Mouse (Mus musculus) kidney, adult 2 months (tissue): ENCODE results near the gene Hoxd8. TPM values are rescaled to one million over a fixed set of nuclear protein-coding genes. Genes with fewer than 3 reads are reported as not detected.

Source experiments
- DNase-seq: peaks from one replicate; pipeline ENCODE4 v3.0.0; 2021
- H3K27ac ChIP-seq: fragments of 200-500 bp; 2 replicates; pipeline ENCODE4 v1.5.1; 2012; ENCODE audit warnings: low read depth, low read length, control low read depth, inconsistent platforms; ENCODE audit not compliant: insufficient read depth
- H3K27me3 ChIP-seq: fragments of 200-500 bp; replicated peaks from 2 replicates; pipeline ENCODE4 v1.6.1; 2012; ENCODE audit warnings: mild to moderate bottlenecking, moderate library complexity, low read length, inconsistent platforms; ENCODE audit not compliant: control insufficient read depth, insufficient read depth
- H3K36me3 ChIP-seq: fragments of 200-500 bp; 2 replicates; pipeline ENCODE4 v1.6.1; 2012; ENCODE audit warnings: mild to moderate bottlenecking, moderate library complexity, low read length, inconsistent platforms; ENCODE audit not compliant: control insufficient read depth, insufficient read depth
- H3K4me1 ChIP-seq: fragments of 200-500 bp; 2 replicates; pipeline ENCODE4 v1.6.1; 2011; ENCODE audit warnings: low read length; ENCODE audit not compliant: control insufficient read depth, insufficient read depth
- H3K4me3 ChIP-seq: fragments of 200-500 bp; 2 replicates; pipeline ENCODE4 v1.5.1; 2011; ENCODE audit warnings: mild to moderate bottlenecking, low read depth, low read length, control low read depth; ENCODE audit not compliant: insufficient read depth
- CTCF ChIP-seq: fragments of 200-500 bp; conservative IDR thresholded peaks from 2 replicates; pipeline ENCODE4 v1.5.1; 2011; ENCODE audit warnings: low read depth, mild to moderate bottlenecking, control low read depth, low read length, moderate library complexity, mixed read lengths; ENCODE audit not compliant: insufficient read depth, insufficient read length
- POLR2A ChIP-seq: fragments of 200-500 bp; IDR thresholded peaks from one replicate; pipeline ENCODE4 v1.6.1; 2011; ENCODE audit warnings: low read depth, low read length, control low read depth
- WGBS: fragments of 180-500 bp; shearing (Covaris S2); methylation state at CpG from one replicate; pipeline ENCODE4 v1.1.7; 2018; 5-methylcytosine and 5-hydroxymethylcytosine counted together
- polyA plus RNA-seq: library from polyadenylated mRNA; depleted of rRNA; stranded (reverse); fragments of >200 nt; gene quantifications from 2 replicates; pipeline ENCODE4 v1.2.3, GENCODE M21; 2012

Hoxd8 gene
- polyA plus RNA-seq, 1 experiment = 45.8 TPM

DNA sequence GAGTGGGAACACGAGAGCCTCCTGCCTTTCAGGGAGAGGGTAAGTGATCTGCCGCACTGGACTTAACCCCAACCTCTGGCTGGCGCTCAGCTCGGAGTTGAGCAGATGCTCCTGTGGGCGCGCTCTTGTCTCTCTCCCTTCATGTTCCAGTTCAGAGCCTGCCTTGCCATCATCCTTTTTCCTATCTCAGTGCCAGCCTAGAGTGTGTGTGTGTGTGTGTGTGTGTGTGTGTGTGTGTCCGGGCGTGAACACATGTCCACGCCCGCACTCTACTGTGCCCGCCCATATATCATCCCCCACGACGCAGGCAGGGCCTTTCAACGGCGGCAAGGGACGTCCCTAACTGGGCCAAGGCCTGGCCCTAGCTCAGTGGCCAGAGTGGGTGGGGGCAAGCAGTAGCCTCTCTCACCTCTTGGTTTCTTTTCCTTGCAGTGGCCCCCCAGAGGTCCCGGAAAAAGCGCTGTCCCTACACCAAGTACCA lies 20.9 kb upstream of the Hoxd8 start:
- H3K4me1 ChIP-seq = no peaks in the 10 kb centered on the region
- 8% methylated on average over 18 of the region's 18 CpGs for WGBS
- DNase-seq = no peak
- peaks cover 11% of the 10 kb centered on the region for H3K27me3 ChIP-seq
- no peak for TF ChIP-seq CTCF
- no peak for TF ChIP-seq POLR2A
- peak overlapping the region; percentile 46 for H3K4me3 ChIP-seq
- H3K36me3 ChIP-seq = no peaks in the 10 kb centered on the region
- H3K27ac ChIP-seq = no peak overlapping the region

DNA sequence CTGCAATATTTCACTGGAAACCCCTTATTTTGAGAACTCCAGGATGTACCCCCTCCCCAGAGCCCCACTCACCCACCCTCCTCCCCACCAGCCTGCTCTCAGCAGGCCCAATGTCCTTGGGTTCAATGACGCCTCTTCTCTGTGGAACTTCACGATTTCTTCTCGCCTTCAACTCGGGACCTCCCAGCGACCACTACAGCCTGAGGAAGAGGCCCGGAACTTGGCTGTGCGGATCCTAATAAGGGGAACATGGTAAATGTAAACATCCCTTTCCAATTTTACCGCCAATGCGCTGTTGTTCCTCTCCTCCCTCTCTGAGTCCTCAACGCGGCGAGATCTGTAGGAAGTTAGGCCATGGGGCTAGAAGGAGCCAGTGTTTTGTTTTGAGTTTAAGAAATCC lies 20.3 kb upstream of the Hoxd8 start:
- TF ChIP-seq CTCF = no peak
- TF ChIP-seq POLR2A = no peak
- 52% methylated on average over 12 of the region's 12 CpGs for WGBS

DNA sequence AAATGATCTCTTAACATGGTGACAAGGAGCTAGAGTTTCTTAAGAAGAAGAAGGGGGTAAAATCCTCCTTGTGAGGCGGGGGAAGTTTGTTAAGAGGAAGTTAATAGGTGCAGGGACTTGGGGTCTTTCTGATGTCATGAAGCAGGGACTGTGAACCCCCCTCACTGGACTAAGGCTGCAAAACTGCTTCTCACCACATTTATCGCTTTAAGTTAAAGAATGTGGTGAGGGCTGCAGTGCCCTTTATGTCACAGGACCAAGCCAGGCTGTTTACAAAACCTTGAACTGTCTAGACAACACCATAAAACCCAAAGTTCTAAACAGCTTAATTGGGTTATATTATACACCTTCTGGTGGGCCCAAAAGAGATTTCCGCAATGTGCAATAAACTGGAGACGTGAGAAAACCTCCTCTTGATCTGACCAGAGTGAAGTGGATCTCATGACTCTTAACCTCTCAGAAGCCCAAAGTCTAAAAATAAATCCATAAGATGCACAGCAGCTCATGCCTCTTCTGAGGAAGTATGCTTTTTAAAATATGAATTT lies 19.3 kb upstream of the Hoxd8 start:
- TF ChIP-seq POLR2A (no peak), CTCF (no peak)
- H3K4me3 ChIP-seq = no peak overlapping the region
- 55% methylated on average over 4 of the region's 4 CpGs for WGBS
- DNase-seq = no peak
- H3K4me1 ChIP-seq = no peaks in the 10 kb centered on the region
- peaks cover 10% of the 10 kb centered on the region for H3K27me3 ChIP-seq
- H3K27ac ChIP-seq = no peak overlapping the region
- H3K36me3 ChIP-seq = no peaks in the 10 kb centered on the region

More for the DNA sequence above, 20.3 kb upstream of the Hoxd8 start:
- no peak for DNase-seq
- no peak overlapping the region for H3K27ac ChIP-seq
- H3K4me3 ChIP-seq = peak overlapping the region; percentile 27
- H3K36me3 ChIP-seq = no peaks in the 10 kb centered on the region
- peaks cover 11% of the 10 kb centered on the region for H3K27me3 ChIP-seq
- H3K4me1 ChIP-seq = no peaks in the 10 kb centered on the region

DNA sequence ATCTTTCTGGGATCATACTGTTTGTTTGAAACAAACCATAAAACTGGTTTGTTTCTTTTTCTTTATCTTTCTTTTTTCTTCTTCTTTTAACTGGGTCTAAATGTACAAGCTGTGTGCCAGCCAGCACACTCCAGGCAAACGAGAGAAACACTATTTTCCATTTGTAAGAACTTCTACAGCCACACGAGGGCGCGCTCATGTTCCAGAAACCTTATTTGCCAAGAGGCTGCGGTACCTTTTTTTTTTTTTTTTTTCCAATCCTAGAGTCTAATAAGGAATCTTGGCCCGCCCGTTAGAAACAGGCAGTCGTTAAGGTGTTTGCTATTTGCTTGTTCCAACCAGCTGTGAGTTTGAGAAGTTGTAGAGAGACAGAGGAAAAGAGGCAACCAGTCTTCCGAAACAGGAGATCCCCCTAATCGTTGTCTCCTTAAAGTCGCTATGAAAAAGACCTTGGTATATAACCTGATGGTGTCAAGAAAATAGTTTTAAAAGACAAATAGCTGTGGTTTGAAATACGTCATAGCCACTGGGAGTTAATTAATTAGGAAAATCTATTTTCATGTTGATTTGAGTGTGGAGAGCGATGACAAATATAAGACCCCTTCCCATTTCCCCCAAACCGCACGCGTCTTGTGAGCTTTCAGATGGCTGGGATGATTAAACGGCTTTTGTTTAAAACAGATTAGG lies 18.0 kb upstream of the Hoxd8 start:
- peak overlapping the region; percentile 46 for H3K4me3 ChIP-seq
- TF ChIP-seq POLR2A (no peak), CTCF (peak; percentile 60)
- H3K27me3 ChIP-seq = peaks cover 10% of the 10 kb centered on the region
- H3K27ac ChIP-seq = peak overlapping the region; percentile 84
- H3K4me1 ChIP-seq = no peaks in the 10 kb centered on the region
- H3K36me3 ChIP-seq = no peaks in the 10 kb centered on the region
- DNase-seq = peak; percentile 91
- 13% methylated on average over 17 of the region's 17 CpGs for WGBS

DNA sequence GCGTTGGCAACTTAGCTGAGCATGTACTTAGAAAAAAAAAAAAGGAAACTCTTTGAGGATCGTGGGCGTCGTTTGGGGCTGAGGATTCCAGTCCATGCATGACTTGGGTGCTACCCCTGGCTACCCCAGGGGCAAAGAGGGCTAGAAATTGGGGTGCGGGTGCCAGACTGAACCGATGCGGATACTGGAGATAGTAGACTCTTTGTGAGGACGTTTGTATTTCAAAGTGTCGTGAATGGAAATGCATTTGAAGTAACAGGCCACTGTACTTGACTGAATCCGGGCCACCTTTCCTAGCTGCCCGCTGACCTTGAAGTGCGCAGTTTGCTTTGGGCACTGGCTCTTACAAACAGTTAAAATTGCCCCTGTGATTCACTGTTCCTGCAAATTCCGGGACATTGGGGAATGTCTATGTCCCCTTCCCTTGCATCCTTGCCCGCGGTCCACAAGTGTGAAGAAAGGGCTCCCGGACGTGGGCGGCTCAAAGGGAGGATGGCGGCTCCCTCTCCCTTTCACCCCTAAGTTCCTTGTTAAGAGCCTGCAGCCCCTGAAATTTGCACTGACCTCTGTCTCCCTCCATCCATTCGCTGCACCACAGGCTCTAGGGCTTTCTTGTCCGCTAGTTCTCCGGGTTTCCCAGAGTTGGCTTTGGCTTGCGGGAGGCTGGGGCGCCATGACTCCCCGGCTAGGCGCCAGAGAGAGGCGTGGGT lies 17.3 kb upstream of the Hoxd8 start:
- no peak for DNase-seq
- 6% methylated on average over 27 of the region's 27 CpGs for WGBS
- peak overlapping the region; percentile 84 for H3K27ac ChIP-seq
- H3K27me3 ChIP-seq = peaks cover 8% of the 10 kb centered on the region
- H3K4me3 ChIP-seq = peak overlapping the region; percentile 46
- H3K36me3 ChIP-seq = no peaks in the 10 kb centered on the region
- no peak for TF ChIP-seq POLR2A
- no peak for TF ChIP-seq CTCF
- H3K4me1 ChIP-seq = no peaks in the 10 kb centered on the region

DNA sequence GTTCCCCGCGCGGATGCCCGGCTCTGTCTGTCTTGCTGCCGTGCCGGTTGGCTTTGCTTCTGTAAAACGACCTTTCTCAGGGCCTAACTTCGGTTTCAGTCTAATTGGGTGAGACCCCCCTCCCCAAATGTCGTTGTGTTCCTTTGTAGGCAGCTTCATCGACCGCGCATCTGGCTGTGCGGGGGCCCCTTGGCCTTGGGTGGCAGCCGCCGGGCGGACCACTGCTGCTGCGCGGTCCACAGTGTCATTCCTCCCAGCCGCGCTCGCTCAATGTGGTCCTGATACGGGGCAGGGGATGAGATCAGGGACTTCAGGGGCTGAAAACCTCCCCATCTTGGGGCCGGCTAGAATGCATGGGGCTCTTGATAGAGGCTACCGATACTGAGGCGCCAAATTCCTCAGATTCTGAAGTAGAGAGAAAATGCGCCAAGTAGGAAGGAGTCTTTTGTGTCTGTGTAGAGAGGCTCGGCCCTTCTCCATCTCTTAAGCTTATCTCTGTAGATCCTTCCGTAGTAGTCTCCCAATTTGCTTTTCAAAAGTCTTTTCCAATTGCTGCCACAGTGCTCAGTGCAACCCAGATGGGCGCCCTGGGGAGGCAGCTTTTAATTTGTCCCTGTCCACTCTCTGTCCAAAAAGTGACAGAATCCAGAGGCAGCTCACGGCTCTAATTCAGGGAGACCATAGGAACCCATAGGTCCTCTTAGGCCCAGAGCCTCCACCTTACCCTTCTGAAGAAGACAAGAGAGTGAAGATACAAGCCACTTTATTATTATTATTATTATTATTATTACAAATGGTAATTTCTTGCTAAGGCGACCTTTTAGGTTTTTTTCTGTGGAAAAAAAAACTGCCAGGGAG lies 16.5 kb upstream of the Hoxd8 start:
- Histone ChIP-seq H3K27ac (peak overlapping the region; percentile 84), H3K36me3 (no peaks in the 10 kb centered on the region), H3K4me3 (peak overlapping the region; percentile 46), H3K27me3 (peaks cover 5% of the 10 kb centered on the region), H3K4me1 (no peaks in the 10 kb centered on the region)
- TF ChIP-seq POLR2A (no peak), CTCF (no peak)
- 18% methylated on average over 31 of the region's 31 CpGs for WGBS
- peak; percentile 38 for DNase-seq
